Mouse (Mus musculus): ENCODE results near the gene Matn1.

The Matn1 gene

DNA sequence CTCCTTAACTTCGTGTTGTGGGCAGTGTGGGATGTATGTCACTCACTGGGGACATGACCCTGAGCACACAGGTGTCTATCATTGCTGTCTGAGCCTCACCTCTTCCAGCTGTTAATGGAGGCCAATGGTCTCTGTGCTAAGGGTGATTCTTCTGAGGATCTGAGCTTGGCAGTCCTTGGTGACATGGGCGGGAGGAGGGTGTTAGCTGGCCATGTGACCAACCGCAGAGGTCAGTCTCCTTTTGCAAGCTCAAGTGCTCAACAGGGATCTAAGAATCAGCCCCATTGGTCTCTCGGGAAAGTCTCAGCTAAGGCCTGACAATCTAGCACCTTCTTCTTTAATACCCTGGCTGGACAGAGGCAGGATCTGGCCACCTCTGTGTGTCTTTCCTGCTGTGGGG is 26.6 kb upstream of the Matn1 start:
- DNase-seq (ENCODE audit: low read depth, low spot score) = no peak

DNA sequence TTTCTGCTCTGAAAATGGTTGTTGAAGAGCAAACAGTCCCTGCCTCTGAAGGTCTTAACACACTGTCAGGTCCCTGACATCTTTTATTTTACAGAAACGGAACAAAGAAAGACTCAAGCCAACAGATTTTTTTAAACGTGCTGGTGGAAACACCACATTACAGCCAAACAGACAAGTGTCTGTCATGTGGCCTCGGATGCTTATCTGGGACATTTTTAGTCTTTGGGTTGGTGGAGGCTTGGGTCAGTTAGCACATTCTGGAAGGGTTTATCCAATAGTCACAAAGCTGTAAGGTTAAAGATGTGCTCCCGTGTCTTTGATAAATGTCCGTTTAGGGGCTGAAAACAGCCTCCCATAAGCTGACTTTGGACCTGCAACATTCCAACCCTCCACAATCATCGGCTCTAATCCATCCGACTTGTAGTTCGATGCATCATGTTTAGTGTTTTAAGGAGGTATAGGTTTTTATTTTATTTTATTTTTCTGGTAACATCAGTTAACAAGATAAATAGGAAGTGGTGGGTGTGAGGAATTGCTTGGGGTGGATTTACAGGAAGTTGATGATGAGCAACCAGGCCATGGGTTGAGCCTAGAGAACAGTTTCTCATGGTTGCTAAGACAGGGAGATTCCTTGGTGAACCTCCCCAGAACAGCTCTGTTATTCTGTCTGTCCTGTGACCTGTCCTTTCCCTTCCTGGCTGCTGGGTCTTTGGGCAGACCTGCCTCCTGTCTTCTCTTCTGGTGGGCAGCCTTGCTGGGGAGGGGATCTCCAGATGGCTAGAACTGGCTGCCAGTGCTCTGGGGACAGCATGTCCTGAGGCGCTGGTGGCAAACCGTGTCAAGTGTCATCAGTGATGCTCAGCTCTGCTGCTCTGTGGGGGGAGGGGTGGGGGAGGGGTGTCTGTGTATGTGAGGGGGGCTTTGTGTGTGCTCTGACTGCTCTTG is 25.1 kb upstream of the Matn1 start:
- no peak for DNase-seq (ENCODE audit: low read depth, low spot score)

DNA sequence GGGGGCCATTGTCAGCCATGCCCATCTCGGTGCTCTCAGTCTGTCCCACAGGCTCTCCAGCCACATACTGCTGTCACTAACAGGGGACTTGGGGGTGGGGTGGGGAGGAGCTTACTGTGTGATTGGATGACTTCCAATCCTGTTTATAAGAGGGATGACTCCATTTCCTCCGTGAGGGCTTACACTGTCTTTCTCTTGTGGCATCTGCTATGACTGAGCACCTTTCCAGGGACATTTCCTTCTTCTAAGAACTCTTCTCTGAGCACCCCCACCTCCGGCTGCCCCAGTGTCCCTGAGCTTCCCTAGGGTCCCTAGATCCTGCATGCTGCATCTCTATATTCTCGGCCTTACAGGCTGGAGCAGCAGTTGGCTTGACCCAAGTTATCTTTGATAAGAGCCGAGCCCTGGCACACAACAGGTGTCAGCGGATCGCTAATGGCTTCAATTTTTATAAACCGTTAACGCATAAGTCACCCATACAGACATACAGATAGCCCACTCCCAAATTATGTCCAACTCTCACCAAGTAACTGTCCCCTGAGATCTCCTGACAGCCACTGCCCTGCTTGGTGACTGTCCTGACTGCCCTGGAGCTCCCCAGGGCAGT is 24.3 kb upstream of the Matn1 start:
- DNase-seq (ENCODE audit: low read depth, low spot score) = no peak

DNA sequence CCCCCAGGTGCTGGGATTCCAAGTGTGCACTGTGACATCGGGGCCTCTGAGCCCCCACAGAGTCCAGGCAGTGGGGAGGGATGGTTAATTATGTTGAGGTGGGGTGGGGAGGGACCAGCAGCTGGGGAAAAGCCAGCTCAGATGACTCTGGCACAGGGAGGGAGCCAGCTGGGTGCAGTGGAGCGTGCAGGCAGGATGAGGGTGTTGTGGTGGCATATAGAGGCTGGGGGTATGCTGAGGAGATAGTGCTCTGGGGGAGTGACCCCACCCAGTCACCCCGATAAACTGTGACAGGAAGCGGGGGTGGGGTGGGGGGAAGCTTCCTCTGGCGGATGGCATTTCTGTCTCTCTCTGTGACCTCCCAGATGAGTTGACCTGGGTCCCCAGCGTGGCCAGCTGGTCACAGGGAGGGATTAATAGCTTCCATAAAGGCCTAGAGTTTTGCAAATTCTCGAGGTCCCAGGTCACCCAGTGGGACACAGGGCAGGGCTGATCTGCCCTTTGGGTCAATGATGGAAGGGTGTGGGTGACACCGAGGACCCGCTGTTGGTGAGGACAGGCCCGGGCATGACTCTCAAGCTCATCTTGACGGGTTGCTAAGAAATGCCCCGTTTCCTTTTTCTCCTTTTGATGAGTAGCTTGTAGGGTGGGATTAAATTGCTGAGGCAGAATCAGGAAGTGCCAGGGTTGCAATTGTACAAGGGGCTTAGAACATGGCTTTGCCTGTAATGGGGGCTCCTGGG is 23.1 kb upstream of the Matn1 start:
- DNase-seq (ENCODE audit: low read depth, low spot score) = no peak

DNA sequence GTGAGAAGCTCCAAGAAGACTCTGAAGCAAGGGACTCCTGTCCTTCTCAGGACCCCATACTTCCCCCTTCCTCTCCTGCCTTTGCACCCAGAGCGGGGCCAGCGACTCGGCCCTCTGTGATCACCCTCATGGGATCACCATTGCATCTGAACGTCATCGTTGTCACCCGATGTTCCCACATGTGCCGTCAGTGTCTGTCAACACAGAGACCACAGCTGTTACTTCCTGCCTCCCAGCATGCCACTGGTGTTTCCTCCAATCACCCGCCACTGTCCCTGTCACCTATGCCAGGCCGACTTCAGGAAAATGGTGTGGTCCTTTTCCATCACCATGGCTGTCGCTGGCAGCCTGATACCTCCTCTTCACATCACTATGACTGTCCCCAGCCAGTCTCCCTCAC is 22.2 kb upstream of the Matn1 start:
- no peak for DNase-seq (ENCODE audit: low read depth, low spot score)

DNA sequence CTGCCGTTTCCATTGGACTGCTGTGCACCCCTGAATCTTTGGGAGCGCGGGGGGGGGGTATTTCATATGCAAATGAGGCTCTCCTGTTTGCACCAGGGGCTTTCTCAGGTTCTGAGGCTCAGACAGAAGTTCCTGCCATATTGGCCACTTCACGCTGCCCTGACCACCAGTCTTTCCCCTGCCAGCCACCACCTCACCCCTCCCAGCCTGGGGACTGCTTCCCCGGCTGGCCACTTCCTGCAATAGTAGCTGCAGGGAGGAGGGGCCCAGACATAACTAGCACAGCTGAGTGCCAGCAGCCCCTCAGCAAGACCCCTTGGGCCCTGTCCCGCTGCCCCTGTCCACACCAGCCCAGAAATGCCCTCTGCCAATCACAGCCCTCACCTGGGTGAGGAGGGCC is 17.9 kb upstream of the Matn1 start:
- DNase-seq (ENCODE audit: low read depth, low spot score) = no peak

DNA sequence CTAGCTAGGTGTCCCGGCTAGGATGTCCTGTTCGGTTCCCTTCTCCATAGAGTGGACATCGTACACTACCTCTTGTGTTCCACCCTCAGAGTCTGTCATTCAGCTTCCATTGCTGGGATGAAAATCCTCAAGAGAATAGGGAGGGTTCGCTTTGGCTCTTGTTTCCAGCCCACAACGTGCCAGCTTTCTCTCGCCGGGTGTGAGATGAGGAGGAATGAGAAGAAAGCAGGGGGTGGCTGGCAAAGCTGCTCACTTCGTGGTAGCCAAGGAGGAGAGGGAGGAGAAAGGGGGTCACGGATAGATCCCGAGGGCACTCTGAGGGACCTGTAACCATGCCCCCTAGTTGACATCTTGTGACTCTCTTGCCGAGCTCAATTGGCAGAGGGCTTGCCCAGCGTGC is 16.4 kb upstream of the Matn1 start:
- no peak for DNase-seq (ENCODE audit: low read depth, low spot score)

DNA sequence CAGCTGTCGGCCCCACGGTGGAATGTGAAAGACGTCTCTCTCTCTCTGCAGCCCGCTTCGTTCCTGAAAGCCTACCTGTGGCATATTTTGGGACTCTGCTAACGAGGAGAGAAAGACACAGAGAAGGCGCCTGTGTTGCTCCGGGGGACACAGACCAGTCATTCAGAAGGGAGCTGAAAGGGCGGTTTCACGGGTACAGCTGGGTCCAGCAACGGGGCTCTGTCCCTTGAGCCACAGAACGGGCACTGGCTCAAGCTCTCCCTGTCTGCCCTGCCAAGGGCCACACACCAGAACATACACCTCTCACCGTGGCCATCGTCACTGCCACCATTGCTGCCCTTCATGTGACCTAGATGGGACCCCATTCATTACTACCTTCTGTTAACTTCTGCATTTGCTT is 1.5 kb upstream of the Matn1 start:
- no peak for DNase-seq (ENCODE audit: low read depth, low spot score)

DNA sequence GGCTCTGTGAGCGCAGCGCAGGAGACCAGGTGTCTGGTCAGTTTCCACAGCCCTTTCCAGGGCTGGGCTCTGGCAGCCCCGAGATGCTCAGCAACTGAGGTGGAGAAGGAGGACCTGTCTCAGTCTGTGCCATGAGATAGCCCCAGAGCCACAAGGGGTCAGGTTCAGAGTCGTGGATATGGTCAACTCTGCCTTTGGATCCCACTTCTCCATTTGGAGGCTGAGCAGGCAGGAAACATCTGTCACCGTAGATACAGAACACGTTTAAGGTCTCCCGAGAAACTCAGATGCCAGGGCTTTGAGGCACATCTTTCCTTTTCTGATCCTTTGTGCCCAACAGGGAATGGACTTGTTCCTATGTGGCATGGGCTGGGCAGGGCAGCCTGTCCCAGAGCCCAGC is 594 bp downstream of the Matn1 start:
- no peak for DNase-seq (ENCODE audit: low read depth, low spot score)

DNA sequence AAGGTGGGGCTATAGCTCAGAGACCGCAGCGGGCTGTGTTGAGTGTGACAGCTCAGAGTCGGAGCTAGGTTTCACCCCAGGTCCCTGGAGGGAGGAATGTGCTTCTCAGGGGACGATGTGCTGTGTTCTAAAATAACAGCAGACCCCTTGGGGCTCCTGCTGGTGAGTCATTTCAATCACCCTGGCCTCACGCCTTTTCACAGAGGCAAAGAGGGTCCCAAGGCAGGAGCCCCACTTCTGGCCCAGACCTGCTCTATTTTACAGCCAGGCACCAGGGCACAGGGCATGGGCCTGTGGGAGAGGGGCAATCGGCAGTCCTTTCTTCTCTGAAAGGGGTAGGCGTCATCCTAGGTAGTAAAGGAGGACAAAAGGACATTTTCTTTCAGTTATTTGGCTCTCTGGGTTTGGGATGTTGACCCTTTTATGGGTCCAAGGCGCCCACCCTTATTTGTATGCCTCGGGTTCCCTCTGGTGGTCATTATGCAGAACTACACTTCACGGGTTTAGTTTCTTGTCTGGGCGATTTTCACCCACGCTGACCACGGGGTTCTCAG is 3.0 kb downstream of the Matn1 start:
- DNase-seq (ENCODE audit: low read depth, low spot score) = peak; percentile 64

DNA sequence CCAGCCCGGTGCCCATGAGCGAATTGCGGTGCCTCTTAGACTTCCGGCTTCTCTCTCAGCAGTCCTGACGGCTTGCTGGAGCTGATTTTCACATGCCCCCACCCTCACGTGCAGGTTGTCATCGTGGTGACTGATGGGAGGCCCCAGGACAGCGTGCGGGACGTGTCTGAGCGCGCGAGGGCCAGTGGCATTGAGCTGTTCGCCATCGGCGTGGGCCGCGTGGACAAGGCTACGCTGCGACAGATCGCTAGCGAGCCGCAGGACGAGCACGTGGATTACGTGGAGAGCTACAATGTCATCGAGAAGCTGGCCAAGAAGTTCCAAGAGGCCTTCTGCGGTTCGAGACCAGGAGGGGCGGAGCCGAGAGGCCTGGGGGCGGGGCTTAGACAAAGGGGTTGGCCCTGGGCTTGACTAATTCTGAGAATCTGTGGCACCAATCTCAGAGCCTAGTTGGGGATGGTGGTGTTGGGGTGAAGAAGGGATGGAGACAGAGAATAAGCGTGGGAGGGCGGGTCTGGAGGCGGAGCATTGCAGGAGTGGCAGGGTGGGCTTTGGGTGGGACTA is 5.7 kb downstream of the Matn1 start:
- no peak for DNase-seq (ENCODE audit: low read depth, low spot score)

DNA sequence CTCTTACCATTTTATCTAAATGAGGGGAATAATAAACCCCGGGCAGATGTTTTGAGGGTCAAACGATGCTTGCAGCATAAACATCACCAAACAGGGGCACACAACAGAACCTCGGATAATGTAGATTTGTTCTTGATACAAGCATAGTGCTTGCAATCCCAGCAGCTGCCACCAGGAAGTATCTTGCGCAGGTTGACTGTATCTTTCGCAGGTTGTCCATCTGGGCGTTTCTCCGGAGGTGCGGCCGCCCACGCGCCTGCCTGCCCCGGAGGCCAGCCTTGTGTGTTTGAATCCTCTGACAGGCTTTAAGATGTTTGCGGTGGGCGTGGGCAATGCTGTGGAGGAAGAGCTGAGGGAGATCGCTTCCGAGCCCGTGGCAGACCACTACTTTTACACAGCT is 8.3 kb downstream of the Matn1 start:
- peak; percentile 43 for DNase-seq (ENCODE audit: low read depth, low spot score)

DNA sequence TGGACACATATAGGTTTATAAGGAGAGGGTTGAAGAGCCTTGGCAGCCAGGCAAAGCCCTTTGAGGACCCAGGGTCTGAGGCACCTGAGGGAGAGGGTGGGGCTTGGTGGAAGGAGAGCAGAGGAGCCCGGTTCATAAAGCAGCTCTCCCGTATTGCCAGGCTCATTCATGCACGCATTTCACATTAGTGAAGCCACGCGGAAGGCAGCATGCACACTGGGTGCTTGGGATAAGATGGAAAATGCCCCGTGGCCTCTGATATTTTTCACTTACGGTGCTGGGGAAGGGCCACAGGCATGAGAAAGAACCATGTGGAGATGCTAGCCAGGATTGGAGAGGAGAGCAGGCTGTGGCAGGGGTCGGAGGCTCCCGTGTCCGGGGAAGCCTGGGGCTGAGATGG is 13.0 kb downstream of the Matn1 start:
- no peak for DNase-seq (ENCODE audit: low read depth, low spot score)

DNA sequence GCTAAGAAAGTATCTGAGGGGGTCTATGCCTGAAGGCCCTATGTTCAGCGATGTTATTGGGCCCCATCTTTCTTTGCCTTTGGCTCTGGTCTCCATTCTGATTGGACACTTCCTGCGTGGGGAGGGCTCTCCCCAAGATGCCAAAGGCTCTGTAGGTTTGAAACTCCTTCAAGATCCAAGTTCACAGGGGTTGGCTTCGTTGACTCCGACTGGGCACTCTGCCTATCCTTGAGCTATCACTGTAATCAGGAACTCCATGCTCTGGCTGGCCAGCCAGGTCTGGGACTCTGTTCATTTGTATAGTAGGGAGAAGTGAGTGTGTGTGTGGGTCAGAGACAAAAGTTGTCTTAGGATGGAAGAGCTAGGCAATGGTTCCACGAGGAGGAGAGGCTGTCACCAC is 14.6 kb downstream of the Matn1 start:
- DNase-seq (ENCODE audit: low read depth, low spot score) = no peak

DNA sequence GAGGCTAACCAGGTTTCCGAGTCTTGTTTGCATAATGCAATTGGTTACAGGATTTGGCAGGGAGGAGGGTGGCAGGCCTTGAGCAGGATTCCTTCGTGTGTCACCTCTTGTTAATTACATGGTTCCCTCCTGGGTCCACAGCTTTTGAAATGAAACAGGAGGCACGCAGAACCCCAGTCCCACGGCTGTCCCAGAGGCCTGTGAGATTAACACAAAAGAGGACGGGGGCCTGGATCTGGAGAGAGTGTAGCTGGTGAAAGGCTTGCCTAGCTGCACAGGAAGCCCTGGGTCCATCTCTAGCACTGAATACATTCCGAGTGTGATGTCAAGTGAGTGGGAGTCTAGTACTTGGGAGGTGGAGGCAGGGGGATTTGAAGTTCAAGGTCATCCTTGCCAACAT is 15.5 kb downstream of the Matn1 start:
- no peak for DNase-seq (ENCODE audit: low read depth, low spot score)

DNA sequence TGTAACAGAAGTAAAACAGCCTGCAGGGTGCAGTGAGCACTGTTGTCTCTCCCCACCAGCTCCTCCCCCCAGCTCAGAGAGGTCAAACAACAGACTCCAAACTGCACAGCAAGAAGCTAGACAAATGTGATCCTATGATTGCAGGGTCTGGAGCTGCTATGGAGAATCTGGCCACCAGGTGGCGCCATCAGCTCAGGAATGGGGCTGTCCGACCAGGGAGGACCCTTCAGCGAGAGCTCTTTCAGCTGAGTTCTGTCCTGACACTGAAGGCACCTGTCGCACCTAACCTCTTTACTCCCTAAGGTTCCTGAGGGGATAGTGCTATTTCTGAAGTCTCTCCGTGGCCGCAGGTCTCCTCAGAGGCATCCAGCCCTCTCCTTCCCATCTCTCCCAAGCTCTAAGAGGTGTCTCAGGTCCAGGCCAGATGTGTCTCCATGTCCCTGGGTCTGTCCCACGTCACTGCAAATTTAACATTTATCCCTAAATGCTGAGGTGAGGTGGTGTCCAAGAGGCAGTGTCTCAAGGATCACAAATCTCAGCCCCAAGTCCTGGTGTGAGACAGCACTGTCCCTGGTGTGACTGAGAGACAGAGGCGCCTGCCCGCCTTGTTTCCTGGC is 16.0 kb downstream of the Matn1 start:
- peak; percentile 80 for DNase-seq (ENCODE audit: low read depth, low spot score)

DNA sequence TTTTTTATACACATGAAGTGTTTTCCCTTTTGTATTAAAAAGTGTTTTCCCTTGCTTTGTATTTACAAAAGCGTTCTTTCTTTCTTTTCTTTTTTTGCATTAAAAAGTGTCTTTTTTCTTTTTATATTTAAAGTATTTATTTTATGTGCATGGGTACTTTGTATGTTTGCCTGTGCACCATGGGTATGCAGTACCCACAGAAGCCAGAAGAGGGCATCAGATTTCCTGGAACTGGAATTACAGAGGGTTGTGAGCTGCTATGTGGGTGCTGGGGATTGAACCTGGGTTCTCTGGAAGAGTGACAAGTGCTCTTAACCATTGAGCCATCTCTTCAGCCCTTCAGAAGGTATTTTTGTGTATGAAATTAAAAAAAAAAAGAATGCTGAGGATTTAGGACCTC is 27.1 kb downstream of the Matn1 start:
- DNase-seq (ENCODE audit: low read depth, low spot score) = no peak

DNA sequence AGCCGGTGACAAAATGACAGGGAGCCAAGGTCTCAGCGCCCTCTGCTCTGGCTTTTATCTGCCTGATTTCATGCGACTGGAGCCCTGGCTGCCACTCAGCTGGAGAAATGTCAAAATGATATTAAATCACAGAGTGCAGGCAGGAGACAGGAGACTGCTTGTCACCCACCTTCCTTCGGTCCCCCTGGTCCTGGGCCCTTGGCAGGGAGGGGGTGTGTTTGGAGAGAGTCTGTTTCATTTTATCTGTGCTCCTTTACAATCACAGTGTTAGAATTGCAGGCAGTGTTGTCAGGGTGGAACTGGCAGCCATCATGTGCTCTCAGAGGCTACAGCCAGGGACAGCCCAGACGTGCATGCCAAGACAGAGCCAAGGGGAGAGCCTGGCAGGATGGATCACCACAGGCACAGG is 28.2 kb downstream of the Matn1 start:
- DNase-seq (ENCODE audit: low read depth, low spot score) = no peak

DNA sequence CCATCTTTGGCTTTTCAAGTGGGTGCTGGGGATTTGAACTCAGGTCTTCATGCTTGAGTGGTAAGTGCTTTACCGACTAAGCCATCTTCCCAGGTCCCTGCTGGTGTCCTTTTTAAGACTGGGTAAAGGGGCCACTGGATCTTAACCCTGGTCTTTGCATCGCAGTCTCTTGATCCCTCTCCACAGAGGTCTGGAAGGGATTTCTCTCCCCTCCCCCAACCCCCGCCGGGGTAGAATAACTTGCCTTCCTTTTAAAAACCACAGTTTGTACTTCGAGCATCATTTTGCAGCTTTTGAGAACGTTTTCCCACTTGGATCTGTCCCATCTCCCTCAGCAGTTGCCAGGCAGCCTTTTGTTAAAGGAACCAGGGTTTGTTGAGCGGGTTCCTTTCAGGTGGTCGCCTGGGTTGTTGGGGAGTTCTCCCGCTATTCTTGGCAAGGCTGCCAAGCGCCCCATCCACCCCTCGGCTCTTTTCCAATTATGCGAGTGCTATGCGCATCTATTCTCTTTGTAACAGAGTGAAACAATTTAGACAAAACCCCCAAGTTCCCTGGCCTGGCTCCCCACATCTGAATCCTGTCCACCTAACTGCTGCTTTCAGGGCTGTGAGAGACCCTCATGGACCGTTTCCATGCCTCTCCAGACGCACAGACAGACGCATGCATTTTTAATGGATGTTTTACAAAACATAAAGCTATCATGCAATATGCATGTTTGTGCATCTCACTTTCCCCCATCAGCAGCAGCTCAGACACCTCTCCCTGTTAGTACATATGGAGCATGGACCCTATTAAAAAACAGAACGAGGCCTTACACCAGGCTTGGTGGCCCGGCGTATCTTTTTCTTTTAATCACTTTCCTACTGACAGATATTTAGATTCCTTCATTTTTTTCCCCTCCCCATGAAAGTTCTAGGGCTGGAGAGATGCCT is 29.4 kb downstream of the Matn1 start:
- no peak for DNase-seq (ENCODE audit: low read depth, low spot score)

DNA sequence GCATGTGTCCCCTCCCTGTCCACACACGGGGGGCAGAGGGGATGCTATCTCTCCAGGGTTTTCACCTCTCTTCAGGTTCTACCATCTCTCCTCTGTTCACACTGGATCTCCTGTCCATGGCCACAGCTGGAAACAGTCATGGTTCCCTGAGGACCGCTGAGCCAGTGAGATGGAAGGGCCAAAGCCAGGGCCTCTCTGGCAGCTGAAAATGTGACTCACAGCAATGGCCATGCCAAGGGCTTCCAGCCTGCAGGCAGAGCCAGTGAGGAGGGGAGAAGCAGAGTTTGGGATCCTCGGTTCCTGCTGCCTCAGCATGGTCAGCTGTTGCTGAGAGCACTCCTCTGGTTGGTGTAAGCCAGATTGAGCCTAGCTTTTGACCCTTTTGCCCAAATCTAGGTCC is 34.8 kb downstream of the Matn1 start:
- no peak for DNase-seq (ENCODE audit: low read depth, low spot score)

Data from forelimb bud, embryonic 11.5 days (tissue).